Mouse (Mus musculus): ENCODE measurements around the gene Soga1. TPM values are rescaled to one million over a fixed set of nuclear protein-coding genes. Genes with fewer than 3 reads are reported as not detected.
A peak's percentile ranks its signal among the peaks of the same experiment; 100 is the strongest.

Gene Soga1
- polyA plus RNA-seq, 1 experiment from 2014 or later, result 5.4 TPM

DNA sequence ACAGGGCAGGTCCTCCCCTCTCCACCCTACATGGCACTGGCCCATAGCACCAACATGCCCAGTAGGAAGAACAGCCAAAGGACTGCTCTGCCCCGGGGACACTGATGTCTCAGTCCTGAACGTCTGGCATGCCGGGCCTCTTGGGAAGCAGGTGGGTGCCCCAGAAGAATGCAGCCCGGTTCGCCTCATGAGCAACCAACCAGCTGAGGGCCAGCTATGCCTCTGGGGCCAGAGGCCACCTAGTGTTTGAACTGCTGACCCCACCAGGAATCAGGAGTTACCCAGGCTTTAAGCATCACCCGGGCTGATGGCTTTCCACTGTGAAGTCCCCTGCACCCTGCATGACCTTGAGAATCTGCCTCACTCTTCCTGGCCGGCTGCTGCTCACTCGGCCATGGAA lies 26.6 kb downstream of the Soga1 start:
- H3K27ac ChIP-seq (replicated peaks; ENCODE audit: low read depth, low read length), result no peak overlapping the region
- no peak overlapping the region for H3K4me3 ChIP-seq (ENCODE audit: low read depth, low read length)
- no peaks in the 10 kb centered on the region for H3K4me1 ChIP-seq (ENCODE audit: control insufficient read depth, insufficient read depth, low read length)
- no peak overlapping the region for H3K9ac ChIP-seq (replicated peaks; ENCODE audit: low read length)
- no peaks in the 10 kb centered on the region for H3K27me3 ChIP-seq (ENCODE audit: control insufficient read depth, insufficient read depth, low read length)
- ATAC-seq (replicated peaks; ENCODE audit: insufficient number of reproducible peaks, low FRiP score, low TSS enrichment, low read depth) (no peak), DNase-seq (ENCODE audit: low spot score) (no peak)
- H3K36me3 ChIP-seq (replicated peaks; ENCODE audit: control insufficient read depth, insufficient read depth, low read depth, low read length), result peaks cover 11% of the 10 kb centered on the region
- H3K4me2 ChIP-seq (ENCODE audit: low read depth, low read length), result no peak overlapping the region
- H3K9me3 ChIP-seq (replicated peaks; ENCODE audit: control insufficient read depth, low read length), result no peaks in the 10 kb centered on the region
- 85% methylated on average over 8 of the region's 8 CpGs for WGBS

DNA sequence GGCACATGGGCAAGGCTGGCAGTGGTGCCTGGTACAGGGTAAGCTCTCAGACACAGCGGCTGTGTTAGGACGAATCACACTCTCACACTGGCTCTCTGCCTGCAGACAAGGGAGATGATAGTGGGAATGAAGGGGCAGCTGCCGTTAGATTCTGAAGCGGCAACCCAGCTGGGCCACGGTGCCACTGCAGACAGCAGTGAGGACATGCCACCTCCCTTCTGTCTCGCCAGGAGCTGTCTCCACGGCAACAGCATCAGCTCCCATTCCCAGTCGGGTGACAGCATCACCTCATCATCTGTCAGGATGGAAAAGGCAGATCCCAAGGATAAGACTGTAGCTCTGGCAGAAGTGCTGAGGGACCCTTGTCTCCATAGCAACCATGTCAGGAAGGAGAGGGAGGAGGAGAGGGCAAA lies 29.2 kb downstream of the Soga1 start:
- no peak overlapping the region for H3K4me3 ChIP-seq (ENCODE audit: low read depth, low read length)
- 84% methylated on average over 8 of the region's 8 CpGs for WGBS
- DNase-seq (ENCODE audit: low spot score) (no peak), ATAC-seq (replicated peaks; ENCODE audit: insufficient number of reproducible peaks, low FRiP score, low TSS enrichment, low read depth) (peak; percentile 45)
- H3K27me3 ChIP-seq (ENCODE audit: control insufficient read depth, insufficient read depth, low read length), result no peaks in the 10 kb centered on the region
- H3K36me3 ChIP-seq (replicated peaks; ENCODE audit: control insufficient read depth, insufficient read depth, low read depth, low read length), result peaks cover 14% of the 10 kb centered on the region
- H3K4me2 ChIP-seq (ENCODE audit: low read depth, low read length), result no peak overlapping the region
- no peaks in the 10 kb centered on the region for H3K9me3 ChIP-seq (replicated peaks; ENCODE audit: control insufficient read depth, low read length)
- H3K27ac ChIP-seq (replicated peaks; ENCODE audit: low read depth, low read length), result no peak overlapping the region
- H3K4me1 ChIP-seq (ENCODE audit: control insufficient read depth, insufficient read depth, low read length), result no peaks in the 10 kb centered on the region
- H3K9ac ChIP-seq (replicated peaks; ENCODE audit: low read length), result no peak overlapping the region

DNA sequence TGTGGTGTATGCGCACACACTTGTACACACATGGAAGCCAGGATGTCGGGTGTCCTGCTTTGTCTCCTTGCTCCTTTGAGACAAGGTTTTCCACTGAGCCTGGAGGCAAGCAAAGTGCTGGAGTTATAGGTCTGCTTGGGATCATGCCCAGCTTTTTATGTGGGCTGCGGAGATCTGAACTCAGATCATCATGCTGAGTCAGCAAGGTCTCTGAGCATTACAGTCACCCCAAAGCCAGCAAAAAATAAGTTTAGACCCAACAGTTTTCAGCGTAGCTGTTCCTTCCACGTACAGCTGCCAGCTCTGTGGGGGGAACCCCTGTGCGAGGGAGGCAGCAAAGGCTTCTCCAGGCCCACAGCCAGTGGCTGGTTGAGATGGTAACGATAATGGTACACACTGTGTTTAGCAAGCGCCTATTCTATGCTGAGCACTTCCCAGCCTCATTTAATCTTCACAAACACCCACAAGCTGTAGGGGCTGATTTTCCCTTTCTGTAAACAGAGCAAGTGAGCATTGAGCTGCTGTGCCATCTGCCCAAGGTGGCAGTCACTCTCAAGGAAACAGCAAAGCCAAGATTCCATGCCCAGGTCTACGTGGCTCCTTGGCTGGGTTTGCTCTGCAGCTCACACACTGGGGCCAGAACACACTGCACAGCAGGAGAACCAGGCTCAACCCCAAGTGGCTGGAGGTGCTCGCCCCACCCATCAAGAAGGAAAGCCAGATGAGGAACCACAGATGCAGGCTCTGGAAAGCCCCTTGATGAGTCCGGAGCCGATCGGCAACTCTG lies 30.5 kb downstream of the Soga1 start:
- no peaks in the 10 kb centered on the region for H3K4me1 ChIP-seq (ENCODE audit: control insufficient read depth, insufficient read depth, low read length)
- H3K4me3 ChIP-seq (ENCODE audit: low read depth, low read length), result no peak overlapping the region
- no peak overlapping the region for H3K9ac ChIP-seq (replicated peaks; ENCODE audit: low read length)
- H3K36me3 ChIP-seq (replicated peaks; ENCODE audit: control insufficient read depth, insufficient read depth, low read depth, low read length), result peaks cover 22% of the 10 kb centered on the region
- DNase-seq (ENCODE audit: low spot score) (no peak), ATAC-seq (replicated peaks; ENCODE audit: insufficient number of reproducible peaks, low FRiP score, low TSS enrichment, low read depth) (no peak)
- no peak overlapping the region for H3K27ac ChIP-seq (replicated peaks; ENCODE audit: low read depth, low read length)
- H3K4me2 ChIP-seq (ENCODE audit: low read depth, low read length), result no peak overlapping the region
- WGBS, result 93% methylated on average over 13 of the region's 13 CpGs
- H3K9me3 ChIP-seq (replicated peaks; ENCODE audit: control insufficient read depth, low read length), result no peaks in the 10 kb centered on the region
- no peaks in the 10 kb centered on the region for H3K27me3 ChIP-seq (ENCODE audit: control insufficient read depth, insufficient read depth, low read length)

DNA sequence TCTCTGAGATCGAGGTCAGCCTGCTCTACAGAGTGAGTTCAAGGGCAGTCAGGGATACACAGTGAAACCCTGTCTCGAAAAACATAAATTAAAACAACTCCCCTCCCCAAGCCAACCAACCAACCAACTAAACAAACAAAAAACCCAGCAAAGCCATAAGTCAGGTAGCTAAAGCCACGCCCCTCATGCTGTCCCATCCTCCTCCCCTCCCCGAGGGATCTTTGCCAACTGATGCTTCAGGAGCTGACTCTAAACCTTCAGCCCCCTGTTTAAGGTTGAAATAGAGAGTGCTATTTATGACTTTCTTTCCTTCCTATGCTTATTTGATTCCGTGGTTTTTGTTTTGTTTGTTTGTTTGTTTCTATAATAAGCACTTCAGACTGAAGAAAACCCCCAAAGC lies 32.1 kb downstream of the Soga1 start:
- Histone ChIP-seq H3K27me3 (ENCODE audit: control insufficient read depth, insufficient read depth, low read length) (no peaks in the 10 kb centered on the region), H3K4me3 (ENCODE audit: low read depth, low read length) (no peak overlapping the region), H3K36me3 (replicated peaks; ENCODE audit: control insufficient read depth, insufficient read depth, low read depth, low read length) (peaks cover 18% of the 10 kb centered on the region), H3K27ac (replicated peaks; ENCODE audit: low read depth, low read length) (no peak overlapping the region), H3K9me3 (replicated peaks; ENCODE audit: control insufficient read depth, low read length) (no peaks in the 10 kb centered on the region), H3K9ac (replicated peaks; ENCODE audit: low read length) (no peak overlapping the region), H3K4me2 (ENCODE audit: low read depth, low read length) (no peak overlapping the region), H3K4me1 (ENCODE audit: control insufficient read depth, insufficient read depth, low read length) (no peaks in the 10 kb centered on the region)
- WGBS, result 92% methylated on average over 5 of the region's 5 CpGs
- no peak for DNase-seq (ENCODE audit: low spot score)
- no peak for ATAC-seq (replicated peaks; ENCODE audit: insufficient number of reproducible peaks, low FRiP score, low TSS enrichment, low read depth)

DNA sequence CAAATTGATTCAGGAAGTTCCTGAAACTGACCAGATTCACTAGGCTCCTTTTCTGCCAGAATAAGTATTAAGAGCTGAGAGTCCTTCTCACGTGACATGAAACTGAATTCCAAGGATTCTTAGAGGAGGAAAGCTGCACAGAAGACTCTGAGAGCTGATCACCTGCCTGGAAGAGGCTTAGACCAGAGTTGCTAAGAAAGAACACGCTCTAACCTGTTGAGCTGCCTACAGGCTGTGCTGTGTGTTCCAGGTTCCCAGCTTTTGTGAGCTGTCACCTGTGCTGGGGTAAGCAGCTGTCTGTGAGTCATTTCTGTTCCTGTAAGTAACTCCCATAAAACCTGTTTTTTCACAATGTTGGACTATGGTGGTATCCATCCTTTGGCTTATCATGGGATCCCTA lies 33.1 kb downstream of the Soga1 start:
- Histone ChIP-seq H3K36me3 (replicated peaks; ENCODE audit: control insufficient read depth, insufficient read depth, low read depth, low read length) (peaks cover 23% of the 10 kb centered on the region), H3K9ac (replicated peaks; ENCODE audit: low read length) (no peak overlapping the region), H3K9me3 (replicated peaks; ENCODE audit: control insufficient read depth, low read length) (no peaks in the 10 kb centered on the region), H3K4me2 (ENCODE audit: low read depth, low read length) (no peak overlapping the region), H3K4me1 (ENCODE audit: control insufficient read depth, insufficient read depth, low read length) (no peaks in the 10 kb centered on the region), H3K27ac (replicated peaks; ENCODE audit: low read depth, low read length) (no peak overlapping the region), H3K4me3 (ENCODE audit: low read depth, low read length) (no peak overlapping the region), H3K27me3 (ENCODE audit: control insufficient read depth, insufficient read depth, low read length) (no peaks in the 10 kb centered on the region)
- WGBS, result 92% methylated on average over 2 of the region's 2 CpGs
- ATAC-seq (replicated peaks; ENCODE audit: insufficient number of reproducible peaks, low FRiP score, low TSS enrichment, low read depth) (no peak), DNase-seq (ENCODE audit: low spot score) (no peak)

DNA sequence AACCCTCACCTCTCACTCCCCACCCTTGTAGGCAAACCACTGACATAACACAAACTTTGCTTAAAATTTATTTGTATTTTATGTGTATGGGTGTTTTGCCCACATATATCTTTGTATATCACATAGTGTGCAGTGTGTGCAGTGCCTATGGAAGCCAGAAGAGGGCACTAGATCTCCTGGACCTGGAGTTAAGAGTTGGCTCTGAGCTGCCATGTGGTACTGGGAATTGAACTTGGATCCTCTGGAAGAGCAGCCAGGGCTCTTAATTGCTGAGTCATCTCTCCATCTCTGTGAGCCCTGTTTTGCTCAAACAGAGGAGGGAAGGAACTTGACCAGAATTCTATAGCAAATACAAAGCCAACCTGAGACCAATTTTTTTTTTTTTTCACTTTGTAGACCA lies 35.1 kb downstream of the Soga1 start:
- no peak overlapping the region for H3K4me2 ChIP-seq (ENCODE audit: low read depth, low read length)
- H3K4me1 ChIP-seq (ENCODE audit: control insufficient read depth, insufficient read depth, low read length), result no peaks in the 10 kb centered on the region
- no peak overlapping the region for H3K4me3 ChIP-seq (ENCODE audit: low read depth, low read length)
- H3K36me3 ChIP-seq (replicated peaks; ENCODE audit: control insufficient read depth, insufficient read depth, low read depth, low read length), result peaks cover 33% of the 10 kb centered on the region
- DNase-seq (ENCODE audit: low spot score) (peak; percentile 30), ATAC-seq (replicated peaks; ENCODE audit: insufficient number of reproducible peaks, low FRiP score, low TSS enrichment, low read depth) (no peak)
- H3K9me3 ChIP-seq (replicated peaks; ENCODE audit: control insufficient read depth, low read length), result no peaks in the 10 kb centered on the region
- H3K27me3 ChIP-seq (ENCODE audit: control insufficient read depth, insufficient read depth, low read length), result no peaks in the 10 kb centered on the region
- no peak overlapping the region for H3K27ac ChIP-seq (replicated peaks; ENCODE audit: low read depth, low read length)
- H3K9ac ChIP-seq (replicated peaks; ENCODE audit: low read length), result no peak overlapping the region

DNA sequence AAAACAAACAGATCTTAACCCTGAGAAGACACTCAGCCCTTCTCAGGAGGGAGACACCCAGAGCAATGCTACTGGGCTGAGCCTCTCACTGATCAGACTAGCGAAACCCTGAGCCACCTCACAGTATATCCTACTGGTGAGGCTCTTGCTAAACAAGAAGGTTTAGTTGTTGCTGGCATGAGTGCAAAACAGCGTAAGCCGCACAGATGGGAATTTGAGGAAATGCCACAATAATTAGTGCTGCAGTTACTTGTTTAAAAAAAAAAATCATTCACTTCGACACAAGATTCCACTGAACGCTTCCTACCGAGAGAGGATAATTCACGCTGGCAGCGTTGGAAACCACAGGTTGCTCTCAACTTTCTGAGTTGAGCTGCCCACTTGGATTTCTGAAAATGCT lies 35.5 kb downstream of the Soga1 start:
- Histone ChIP-seq H3K4me1 (ENCODE audit: control insufficient read depth, insufficient read depth, low read length) (no peaks in the 10 kb centered on the region), H3K9me3 (replicated peaks; ENCODE audit: control insufficient read depth, low read length) (no peaks in the 10 kb centered on the region), H3K27ac (replicated peaks; ENCODE audit: low read depth, low read length) (no peak overlapping the region), H3K27me3 (ENCODE audit: control insufficient read depth, insufficient read depth, low read length) (no peaks in the 10 kb centered on the region), H3K4me2 (ENCODE audit: low read depth, low read length) (no peak overlapping the region), H3K9ac (replicated peaks; ENCODE audit: low read length) (no peak overlapping the region), H3K36me3 (replicated peaks; ENCODE audit: control insufficient read depth, insufficient read depth, low read depth, low read length) (peaks cover 32% of the 10 kb centered on the region), H3K4me3 (ENCODE audit: low read depth, low read length) (no peak overlapping the region)
- no peak for DNase-seq (ENCODE audit: low spot score)
- ATAC-seq (replicated peaks; ENCODE audit: insufficient number of reproducible peaks, low FRiP score, low TSS enrichment, low read depth), result no peak
- 87% methylated on average over 8 of the region's 8 CpGs for WGBS

DNA sequence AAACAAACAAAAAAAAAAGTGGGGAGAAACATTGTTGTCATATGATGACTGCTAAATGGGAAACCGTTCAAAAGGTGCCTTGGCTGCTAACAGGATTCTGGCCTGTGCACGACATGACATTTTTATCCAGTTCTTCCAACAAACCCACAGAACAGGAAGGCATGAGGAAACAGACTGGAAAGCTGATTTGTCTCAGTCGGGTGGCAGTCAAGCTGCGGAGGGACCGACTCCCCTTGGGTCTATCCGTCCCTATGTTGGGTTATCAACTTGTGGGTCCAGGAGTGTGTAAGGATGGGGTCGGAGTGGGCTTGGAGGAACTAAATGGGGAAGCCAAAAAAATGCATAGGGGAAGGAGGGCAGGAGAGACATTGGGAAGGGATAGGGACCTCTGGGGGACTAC lies 37.6 kb downstream of the Soga1 start:
- 95% methylated on average over 7 of the region's 7 CpGs for WGBS
- Histone ChIP-seq H3K27me3 (ENCODE audit: control insufficient read depth, insufficient read depth, low read length) (no peaks in the 10 kb centered on the region), H3K9me3 (replicated peaks; ENCODE audit: control insufficient read depth, low read length) (no peaks in the 10 kb centered on the region), H3K4me3 (ENCODE audit: low read depth, low read length) (no peak overlapping the region), H3K4me2 (ENCODE audit: low read depth, low read length) (no peak overlapping the region), H3K36me3 (replicated peaks; ENCODE audit: control insufficient read depth, insufficient read depth, low read depth, low read length) (peaks cover 31% of the 10 kb centered on the region), H3K9ac (replicated peaks; ENCODE audit: low read length) (no peak overlapping the region), H3K27ac (replicated peaks; ENCODE audit: low read depth, low read length) (no peak overlapping the region), H3K4me1 (ENCODE audit: control insufficient read depth, insufficient read depth, low read length) (no peaks in the 10 kb centered on the region)
- ATAC-seq (replicated peaks; ENCODE audit: insufficient number of reproducible peaks, low FRiP score, low TSS enrichment, low read depth), result no peak
- no peak for DNase-seq (ENCODE audit: low spot score)

Data from embryonic facial prominence, embryonic 11.5 days (tissue).